Mouse (Mus musculus): ENCODE data around the gene Pax1.

DNA sequence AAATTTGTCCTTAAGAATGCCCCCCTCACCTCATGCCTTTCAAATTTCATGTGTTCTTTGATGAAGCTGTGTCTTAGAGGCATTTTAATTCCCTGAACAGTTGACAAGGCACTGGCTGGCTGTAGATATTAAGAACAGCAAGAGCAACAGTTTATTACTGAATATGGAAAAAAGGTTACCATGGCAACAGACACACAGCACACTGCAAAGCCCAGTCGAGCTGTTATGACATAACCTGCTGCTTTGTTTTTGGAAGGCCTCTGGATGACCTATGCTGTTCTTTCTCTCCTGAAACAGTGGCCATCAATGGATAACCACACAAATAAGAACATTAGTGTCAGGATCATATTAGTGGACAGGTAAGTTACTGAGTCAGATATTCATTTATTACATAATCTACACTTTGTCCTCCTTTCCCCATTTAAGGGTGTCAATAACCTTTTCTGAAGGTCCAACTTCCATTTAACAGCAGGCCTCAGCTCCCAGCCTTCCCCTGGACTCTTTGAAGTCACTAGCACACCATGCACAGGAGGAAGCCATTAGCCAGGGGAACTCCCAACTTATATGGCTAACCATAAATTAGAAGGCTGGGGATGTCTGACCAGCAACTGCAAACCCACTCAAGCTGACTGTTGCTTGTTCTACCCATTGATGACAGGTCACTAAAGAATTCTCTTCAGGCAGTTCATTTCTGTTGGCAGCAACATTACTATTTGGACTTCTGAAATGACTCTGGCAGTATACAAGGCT, 68.1 kb downstream of the Pax1 start:
- TF ChIP-seq CTCF (IDR thresholded peaks at IDR 0.05; ENCODE audit: extremely low read depth, insufficient read length, insufficient replicate concordance, low read depth, low read length), result no peak
- no peak for TF ChIP-seq POLR2A (IDR thresholded peaks at IDR 0.05; ENCODE audit: low read depth, low read length)
